Mouse (Mus musculus) thymus, adult 2 months (tissue): ENCODE results near the gene Erp29. TPM values are rescaled to one million over a fixed set of nuclear protein-coding genes. Genes with fewer than 3 reads are reported as not detected.

ENCODE experiments used
- DNase-seq: peaks from one replicate; pipeline ENCODE4 v3.0.0; 2021
- H3K27ac ChIP-seq: fragments of 200-500 bp; 2 replicates; pipeline ENCODE4 v1.5.1; 2012; ENCODE audit warnings: low read length, control low read depth; ENCODE audit not compliant: control insufficient read depth, insufficient read depth
- H3K27me3 ChIP-seq: fragments of 200-500 bp; 2 replicates; pipeline ENCODE4 v1.6.1; 2012; ENCODE audit warnings: mild to moderate bottlenecking, low read length, moderate library complexity, mixed read lengths; ENCODE audit not compliant: control insufficient read depth, insufficient read depth
- H3K36me3 ChIP-seq: fragments of 200-500 bp; 2 replicates; pipeline ENCODE4 v1.6.1; 2012; ENCODE audit warnings: mild to moderate bottlenecking, low read length, moderate library complexity; ENCODE audit not compliant: control insufficient read depth, insufficient read depth
- H3K4me1 ChIP-seq: fragments of 200-500 bp; replicated peaks from 2 replicates; pipeline ENCODE4 v1.6.1; 2012; ENCODE audit warnings: low read length; ENCODE audit not compliant: control insufficient read depth, insufficient read depth
- H3K4me3 ChIP-seq: fragments of 200-500 bp; 2 replicates; pipeline ENCODE4 v1.5.1; 2012; ENCODE audit warnings: mild to moderate bottlenecking, low read length, control low read depth, moderate library complexity; ENCODE audit not compliant: control insufficient read depth, insufficient read depth
- CTCF ChIP-seq: fragments of 200-500 bp; IDR thresholded peaks from 2 replicates; pipeline ENCODE4 v1.5.1; 2012; ENCODE audit warnings: mild to moderate bottlenecking, control low read depth, low read length, moderate library complexity, borderline replicate concordance; ENCODE audit not compliant: control insufficient read depth, poor library complexity, insufficient read depth; ENCODE audit errors: extremely low read depth
- POLR2A ChIP-seq: fragments of 200-500 bp; IDR thresholded peaks from 2 replicates; pipeline ENCODE4 v1.6.1; 2012; ENCODE audit warnings: mild to moderate bottlenecking, low read length, control low read depth, moderate library complexity; ENCODE audit not compliant: control insufficient read depth, poor library complexity, insufficient read depth; ENCODE audit errors: extremely low read depth
- WGBS: fragments of 180-500 bp; shearing (Covaris S2); methylation state at CpG from one replicate; pipeline ENCODE4 v1.1.7; 2018; 5-methylcytosine and 5-hydroxymethylcytosine counted together
- polyA plus RNA-seq: library from polyadenylated mRNA; depleted of rRNA; stranded (reverse); fragments of >200 nt; gene quantifications from 2 replicates; pipeline ENCODE4 v1.2.3, GENCODE M21; 2012

Gene Erp29
- polyA plus RNA-seq, 1 experiment, result 52.7 TPM

DNA sequence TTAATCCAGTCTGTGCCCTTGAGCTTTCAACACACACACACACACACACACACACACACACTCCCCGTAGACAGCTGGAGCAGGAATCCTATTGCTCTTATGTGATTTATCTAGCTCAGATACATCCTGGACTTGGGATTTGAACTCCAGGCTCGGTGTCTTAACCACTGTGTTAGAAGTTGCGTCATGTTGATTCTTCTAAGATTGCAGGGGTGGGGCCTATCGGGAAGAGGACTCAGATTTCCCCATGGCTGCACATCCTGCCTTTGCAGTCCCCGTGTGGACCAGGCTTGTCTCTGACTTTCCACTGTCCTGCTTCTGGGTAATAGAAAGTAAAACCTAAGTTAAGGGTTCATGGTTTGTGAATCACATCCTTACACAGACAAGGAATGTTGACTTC, 52.2 kb downstream of the Erp29 start:
- Histone ChIP-seq H3K27me3 (no peaks in the 10 kb centered on the region), H3K4me3 (no peak overlapping the region), H3K27ac (no peak overlapping the region), H3K36me3 (no peaks in the 10 kb centered on the region), H3K4me1 (peaks cover 11% of the 10 kb centered on the region)
- WGBS, result 79% methylated on average over 5 of the region's 5 CpGs
- TF ChIP-seq POLR2A, result no peak
- TF ChIP-seq CTCF, result no peak
- no peak for DNase-seq

DNA sequence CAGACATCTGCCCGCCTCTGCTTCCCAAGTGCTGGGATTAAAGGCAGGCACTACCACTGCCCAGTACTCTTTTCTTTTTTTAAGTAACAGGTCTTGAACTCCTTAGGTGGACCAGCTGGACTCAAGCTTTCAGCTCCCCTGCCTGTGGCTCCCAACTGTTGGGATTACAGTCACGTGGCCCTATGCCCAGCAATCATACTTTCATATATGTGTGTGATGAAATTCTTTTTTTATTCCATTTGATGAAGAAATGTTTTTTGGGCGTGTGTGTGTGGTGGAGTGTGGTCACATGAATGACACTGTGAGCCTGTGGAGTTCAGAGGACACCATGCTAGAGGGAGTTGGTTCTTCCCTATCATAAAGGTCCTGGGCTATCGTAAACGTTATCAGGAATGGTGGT, 52.8 kb downstream of the Erp29 start:
- Histone ChIP-seq H3K4me1 (peaks cover 11% of the 10 kb centered on the region), H3K27ac (no peak overlapping the region), H3K27me3 (no peaks in the 10 kb centered on the region), H3K36me3 (no peaks in the 10 kb centered on the region), H3K4me3 (no peak overlapping the region)
- no peak for DNase-seq
- no peak for TF ChIP-seq POLR2A
- no peak for TF ChIP-seq CTCF
- 83% methylated on average over 5 of the region's 5 CpGs for WGBS

DNA sequence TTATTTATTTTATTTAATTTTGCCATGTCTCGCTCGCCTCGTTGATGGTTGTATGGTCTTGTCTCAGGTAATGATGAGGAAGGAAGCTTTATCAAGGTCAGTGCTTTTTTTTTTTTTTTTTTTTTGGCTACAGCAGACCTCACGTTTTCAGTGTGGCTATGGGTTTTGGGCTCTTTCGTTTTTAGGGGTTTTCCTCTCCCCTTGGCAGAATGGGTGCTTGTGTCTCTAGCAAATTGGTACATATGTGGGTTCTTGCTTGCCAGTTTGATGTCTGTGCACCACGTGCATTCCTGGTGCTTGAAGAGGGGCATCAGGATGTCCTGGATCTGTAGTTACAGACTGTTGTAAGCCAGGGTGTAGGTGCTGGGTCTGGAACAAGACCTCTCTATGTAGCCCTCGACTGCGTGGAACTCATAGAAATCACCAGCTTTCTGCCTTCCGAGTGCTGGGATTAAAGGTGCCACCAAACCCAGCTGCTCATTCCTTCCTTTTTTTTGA, 53.3 kb downstream of the Erp29 start:
- peaks cover 11% of the 10 kb centered on the region for H3K4me1 ChIP-seq
- H3K27ac ChIP-seq, result no peak overlapping the region
- WGBS, result 23% methylated on average over 9 of the region's 9 CpGs
- H3K4me3 ChIP-seq, result no peak overlapping the region; the same call in 1 of the 2 replicates
- H3K36me3 ChIP-seq, result no peaks in the 10 kb centered on the region
- no peaks in the 10 kb centered on the region for H3K27me3 ChIP-seq
- TF ChIP-seq POLR2A (no peak), CTCF (no peak)
- DNase-seq, result no peak

- H3K27ac ChIP-seq, result no peak overlapping the region
- peak overlapping the region; percentile 70 for H3K4me3 ChIP-seq
- DNase-seq, result no peak
- H3K27me3 ChIP-seq, result no peaks in the 10 kb centered on the region
- H3K4me1 ChIP-seq, result peaks cover 11% of the 10 kb centered on the region
- 1% methylated on average over 67 of the region's 67 CpGs for WGBS
- H3K36me3 ChIP-seq, result no peaks in the 10 kb centered on the region
- TF ChIP-seq CTCF, result no peak
- TF ChIP-seq POLR2A, result no peak
Observed at GRCm38 (mm10) chr5:121398146-121398964, 54.0 kb downstream of the Erp29 start.

DNA sequence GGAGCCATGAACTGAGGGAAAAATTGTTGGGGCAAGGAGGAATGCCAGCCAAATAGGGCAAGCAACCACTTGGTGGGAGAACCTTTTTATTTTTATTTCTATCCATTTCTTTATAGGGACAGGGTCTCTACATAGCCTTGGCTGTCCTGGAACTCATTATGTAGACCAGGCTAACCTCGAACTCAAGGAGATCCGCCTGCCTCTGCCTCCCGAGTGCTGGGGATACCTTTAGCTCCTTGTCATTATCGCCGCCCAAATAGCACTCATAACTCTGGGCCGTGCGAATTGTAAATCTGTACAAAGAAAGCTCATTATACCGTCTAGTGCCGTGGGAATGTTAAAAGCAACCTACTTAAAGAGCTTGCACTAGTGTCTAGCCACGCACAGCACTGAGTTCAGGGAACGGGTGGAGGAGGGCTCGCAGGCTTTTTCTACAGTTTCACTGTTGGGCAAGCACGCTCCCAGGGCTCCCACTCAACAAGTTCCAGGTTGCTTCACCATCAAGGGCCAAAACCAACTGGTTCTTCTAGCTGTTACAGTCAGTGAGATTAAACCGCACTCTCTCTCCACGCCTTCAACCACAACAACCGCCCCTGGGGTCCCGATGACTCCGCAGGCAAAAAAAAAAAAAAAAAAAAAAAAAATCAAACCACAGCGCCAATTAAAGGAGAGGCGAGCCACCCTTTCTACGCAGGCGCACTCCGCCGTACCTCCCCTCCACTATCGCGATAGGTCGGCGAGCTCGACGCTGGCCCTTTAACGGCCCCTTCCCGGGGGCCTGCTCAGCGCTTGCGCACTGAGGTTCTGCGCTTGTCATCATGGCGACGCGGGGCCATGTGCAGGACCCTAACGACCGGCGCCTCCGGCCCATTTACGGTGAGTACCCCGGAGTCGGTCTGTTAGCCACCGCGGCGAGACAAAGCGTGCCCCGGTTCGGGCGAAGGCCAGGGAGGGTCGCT, 54.8 kb downstream of the Erp29 start, which contains the start of gene Naa25:
Naa25 (plus strand) TSS at position 750 of the 959 bp plus-strand sequence.
- H3K4me3 ChIP-seq, result peak within 1 kb of the TSS; percentile 70
- H3K4me1 ChIP-seq, result peaks cover 11% of the 10 kb centered on the region
- no peaks in the 10 kb centered on the region for H3K27me3 ChIP-seq
- TF ChIP-seq POLR2A (peak; percentile 64; the same call in 1 of the 2 replicates), CTCF (no peak)
- WGBS, result 9% methylated on average over 53 of the region's 53 CpGs
- H3K27ac ChIP-seq, result peak within 1 kb of the TSS; percentile 40
- H3K36me3 ChIP-seq, result no peaks in the 10 kb centered on the region
- DNase-seq, result peak; percentile 94

DNA sequence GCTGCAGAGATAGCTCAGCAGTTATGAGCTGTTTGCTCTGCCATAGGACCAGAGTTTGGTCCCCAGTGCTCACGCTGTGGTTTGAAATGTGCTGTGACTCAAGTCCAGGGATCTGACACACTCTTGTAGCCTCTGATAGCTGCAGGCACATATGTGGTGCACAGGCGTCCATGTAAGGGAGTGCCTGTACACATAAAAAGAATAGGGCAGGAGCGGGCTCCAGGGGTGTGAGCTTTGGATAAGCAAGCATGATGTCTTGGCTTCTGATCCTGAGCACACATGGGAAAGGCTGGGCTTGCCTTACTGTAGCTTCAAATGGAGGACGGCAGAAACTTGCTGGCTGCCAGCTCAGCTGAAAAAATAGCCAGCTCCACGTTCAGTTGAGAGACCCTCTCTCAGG, 56.7 kb downstream of the Erp29 start:
- no peak overlapping the region for H3K4me3 ChIP-seq
- DNase-seq, result no peak
- H3K4me1 ChIP-seq, result peaks cover 11% of the 10 kb centered on the region
- WGBS, result 96% methylated on average over 5 of the region's 5 CpGs
- H3K36me3 ChIP-seq, result no peaks in the 10 kb centered on the region
- no peak overlapping the region for H3K27ac ChIP-seq
- H3K27me3 ChIP-seq, result no peaks in the 10 kb centered on the region
- TF ChIP-seq CTCF, result no peak
- TF ChIP-seq POLR2A, result no peak
